Mouse (Mus musculus) telencephalon, adult 2 months (tissue): ENCODE results near the gene Vmn2r104.

Experiments used
- DNase-seq: peaks from one replicate; pipeline ENCODE4 v3.0.0-alpha.2; 2011; ENCODE audit warnings: low read depth, low spot score

Vmn2r104 gene

GRCm38 (mm10) chr17:20048236-20048635, at the start of gene Vmn2r104:
Vmn2r104 (minus strand) TSS chr17:20048336.
- no peak for DNase-seq

GRCm38 (mm10) chr17:20074090-20074489, 26.0 kb upstream of the Vmn2r104 start:
- no peak for DNase-seq

- no peak for DNase-seq
Observed at GRCm38 (mm10) chr17:20071656-20072396, 23.7 kb upstream of the Vmn2r104 start.
